Mouse (Mus musculus): ENCODE measurements around the gene Cdhr5. TPM values are rescaled to one million over a fixed set of nuclear protein-coding genes. Genes with fewer than 3 reads are reported as not detected.
A peak's percentile ranks its signal among the peaks of the same experiment; 100 is the strongest.
"Not testable (repeated sequence)": the region's sequence is repeated elsewhere in the genome, so short reads cannot be mapped to it uniquely, and the experiment has no call there.

Cdhr5 gene
- polyA plus RNA-seq, 1 experiment from 2014 or later: 1.6 TPM

- Histone ChIP-seq H3K9me3 (replicated peaks; ENCODE audit: control insufficient read depth, low read length) (no peaks in the 10 kb centered on the region), H3K4me3 (ENCODE audit: low read length) (peak within 1 kb of the TSS; percentile 84), H3K9ac (ENCODE audit: low read length) (peak within 1 kb of the TSS; percentile 83), H3K4me2 (ENCODE audit: low read depth, low read length) (peak within 1 kb of the TSS; percentile 96), H3K4me1 (ENCODE audit: control insufficient read depth, insufficient read depth, low read length) (peaks cover 12% of the 10 kb centered on the region), H3K36me3 (ENCODE audit: control insufficient read depth, insufficient read depth) (peaks cover 32% of the 10 kb centered on the region), H3K27ac (ENCODE audit: low read length) (peak within 1 kb of the TSS; percentile 31), H3K27me3 (ENCODE audit: control insufficient read depth, insufficient read depth, low read length) (no peaks in the 10 kb centered on the region)
- peak; percentile 56 for ATAC-seq (replicated peaks; ENCODE audit: extremely low read depth, insufficient read depth, low FRiP score)
- 9% methylated on average over 25 of the region's 25 CpGs for WGBS
Measured at GRCm38 (mm10) chr7:141265739-141266561, 10.6 kb downstream of the Cdhr5 start, which contains the start of gene Irf7. Gene Irf7, minus strand, starts transcription at chr7:141266481.

GRCm38 (mm10) chr7:141265411-141265738 is 11.2 kb downstream of the Cdhr5 start:
- no peak for ATAC-seq (replicated peaks; ENCODE audit: extremely low read depth, insufficient read depth, low FRiP score)
- H3K9ac ChIP-seq (ENCODE audit: low read length): peak overlapping the region; percentile 41
- H3K4me3 ChIP-seq (ENCODE audit: low read length): peak overlapping the region; percentile 84

GRCm38 (mm10) chr7:141264761-141265410 is 11.7 kb downstream of the Cdhr5 start:
- Histone ChIP-seq H3K4me2 (ENCODE audit: low read depth, low read length) (peak overlapping the region; percentile 96), H3K4me3 (ENCODE audit: low read length) (peak overlapping the region; percentile 84), H3K27ac (ENCODE audit: low read length) (no peak overlapping the region), H3K9me3 (replicated peaks; ENCODE audit: control insufficient read depth, low read length) (no peaks in the 10 kb centered on the region), H3K36me3 (ENCODE audit: control insufficient read depth, insufficient read depth) (peaks cover 41% of the 10 kb centered on the region), H3K27me3 (ENCODE audit: control insufficient read depth, insufficient read depth, low read length) (no peaks in the 10 kb centered on the region), H3K4me1 (ENCODE audit: control insufficient read depth, insufficient read depth, low read length) (peaks cover 12% of the 10 kb centered on the region), H3K9ac (ENCODE audit: low read length) (peak overlapping the region; percentile 41)
- WGBS: 25% methylated on average over 12 of the region's 12 CpGs
- peak; percentile 49; the same call in 1 of the 2 replicates for ATAC-seq (replicated peaks; ENCODE audit: extremely low read depth, insufficient read depth, low FRiP score)

More at GRCm38 (mm10) chr7:141265411-141265738, 11.2 kb downstream of the Cdhr5 start:
- WGBS: 38% methylated on average over 11 of the region's 11 CpGs
- peak overlapping the region; percentile 96 for H3K4me2 ChIP-seq (ENCODE audit: low read depth, low read length)
- H3K9me3 ChIP-seq (replicated peaks; ENCODE audit: control insufficient read depth, low read length): no peaks in the 10 kb centered on the region
- no peak overlapping the region for H3K27ac ChIP-seq (ENCODE audit: low read length)
- peaks cover 37% of the 10 kb centered on the region for H3K36me3 ChIP-seq (ENCODE audit: control insufficient read depth, insufficient read depth)
- peaks cover 12% of the 10 kb centered on the region for H3K4me1 ChIP-seq (ENCODE audit: control insufficient read depth, insufficient read depth, low read length)
- H3K27me3 ChIP-seq (ENCODE audit: control insufficient read depth, insufficient read depth, low read length): no peaks in the 10 kb centered on the region

DNA sequence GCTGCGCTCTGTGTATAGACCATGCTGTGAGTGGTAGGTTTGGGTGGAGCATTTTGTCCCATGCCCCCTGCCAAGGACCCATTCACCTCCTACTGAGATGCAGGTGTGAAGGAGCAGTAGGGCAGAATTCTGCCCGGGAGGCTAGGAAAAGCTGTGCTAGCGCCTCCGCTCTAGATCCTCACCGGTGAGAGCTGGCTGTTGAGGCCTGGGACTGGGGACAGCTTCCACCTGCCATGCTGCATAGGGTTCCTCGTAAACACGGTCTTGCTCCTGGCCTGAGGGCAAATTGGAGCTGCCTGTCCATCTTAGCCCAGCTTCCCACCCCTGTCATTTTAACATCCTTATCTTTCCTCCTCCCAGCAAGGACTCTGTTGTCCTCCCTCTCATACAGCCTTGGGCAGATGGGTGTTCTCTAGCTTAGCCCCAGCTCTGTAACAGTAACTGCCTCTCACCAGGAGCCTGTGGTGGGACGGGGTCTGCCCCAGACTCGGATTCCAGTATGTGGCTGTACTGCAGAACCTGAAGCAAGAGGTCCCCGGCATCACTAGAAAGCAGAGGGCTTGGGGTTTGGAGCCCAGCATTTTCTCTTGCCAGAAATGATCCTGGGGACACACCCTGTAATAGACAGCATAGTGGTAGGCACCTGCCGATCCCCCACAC is 12.4 kb downstream of the Cdhr5 start:
- 73% methylated on average over 11 of the region's 11 CpGs for WGBS
- Histone ChIP-seq H3K9me3 (replicated peaks; ENCODE audit: control insufficient read depth, low read length) (no peaks in the 10 kb centered on the region), H3K9ac (ENCODE audit: low read length) (no peak overlapping the region), H3K36me3 (ENCODE audit: control insufficient read depth, insufficient read depth) (peaks cover 48% of the 10 kb centered on the region), H3K4me2 (ENCODE audit: low read depth, low read length) (no peak overlapping the region), H3K4me1 (ENCODE audit: control insufficient read depth, insufficient read depth, low read length) (peaks cover 12% of the 10 kb centered on the region), H3K27ac (ENCODE audit: low read length) (no peak overlapping the region), H3K27me3 (ENCODE audit: control insufficient read depth, insufficient read depth, low read length) (no peaks in the 10 kb centered on the region), H3K4me3 (ENCODE audit: low read length) (no peak overlapping the region)
- no peak for ATAC-seq (replicated peaks; ENCODE audit: extremely low read depth, insufficient read depth, low FRiP score)

DNA sequence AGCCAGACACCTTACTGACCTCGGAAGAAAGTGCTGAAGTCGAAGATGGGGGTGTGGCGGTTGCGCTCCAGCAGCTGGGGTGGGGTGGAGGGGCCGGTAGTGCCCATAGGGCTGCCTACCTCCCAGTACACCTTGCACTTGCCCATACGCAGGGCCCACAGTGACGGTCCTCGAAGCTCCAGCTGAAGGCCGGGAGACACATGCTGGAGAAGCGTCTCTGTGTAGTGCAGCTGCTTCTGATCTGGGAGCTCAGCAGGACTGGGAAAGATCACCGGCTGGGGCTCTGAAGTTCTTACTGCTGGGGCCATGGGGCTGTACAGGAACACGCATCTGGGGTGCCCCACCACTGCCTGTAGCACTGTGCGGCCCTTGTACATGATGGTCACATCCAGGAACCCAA is 12.9 kb downstream of the Cdhr5 start:
- no peaks in the 10 kb centered on the region for H3K27me3 ChIP-seq (ENCODE audit: control insufficient read depth, insufficient read depth, low read length)
- H3K36me3 ChIP-seq (ENCODE audit: control insufficient read depth, insufficient read depth): peaks cover 54% of the 10 kb centered on the region
- no peak for ATAC-seq (replicated peaks; ENCODE audit: extremely low read depth, insufficient read depth, low FRiP score)
- H3K4me1 ChIP-seq (ENCODE audit: control insufficient read depth, insufficient read depth, low read length): peaks cover 12% of the 10 kb centered on the region
- no peak overlapping the region for H3K4me2 ChIP-seq (ENCODE audit: low read depth, low read length)
- no peaks in the 10 kb centered on the region for H3K9me3 ChIP-seq (replicated peaks; ENCODE audit: control insufficient read depth, low read length)
- 88% methylated on average over 13 of the region's 13 CpGs for WGBS
- no peak overlapping the region for H3K4me3 ChIP-seq (ENCODE audit: low read length)
- H3K9ac ChIP-seq (ENCODE audit: low read length): no peak overlapping the region
- H3K27ac ChIP-seq (ENCODE audit: low read length): no peak overlapping the region

DNA sequence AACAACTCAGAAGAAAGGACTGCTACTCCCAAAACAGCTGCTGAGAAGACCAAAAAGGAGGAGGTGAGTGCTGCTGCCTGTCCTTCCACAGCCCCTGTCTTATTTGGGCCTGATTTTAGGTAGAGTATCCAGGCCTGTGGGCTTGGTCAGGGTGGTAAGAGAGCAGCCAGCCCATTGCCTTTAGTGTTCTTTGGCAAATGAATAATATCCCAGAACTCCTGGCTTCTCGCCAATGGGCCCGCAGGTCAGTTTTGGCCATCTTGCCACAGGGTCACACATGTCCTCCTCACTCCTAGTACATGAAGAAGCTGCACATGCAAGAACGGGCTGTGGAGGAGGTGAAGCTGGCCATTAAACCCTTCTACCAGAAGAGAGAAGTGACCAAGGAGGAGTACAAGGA is 15.1 kb downstream of the Cdhr5 start:
- ATAC-seq (replicated peaks; ENCODE audit: extremely low read depth, insufficient read depth, low FRiP score): no peak
- H3K9ac ChIP-seq (ENCODE audit: low read length): no peak overlapping the region
- H3K4me2 ChIP-seq (ENCODE audit: low read depth, low read length): no peak overlapping the region
- no peak overlapping the region for H3K4me3 ChIP-seq (ENCODE audit: low read length)
- peaks cover 73% of the 10 kb centered on the region for H3K36me3 ChIP-seq (ENCODE audit: control insufficient read depth, insufficient read depth)
- WGBS: 83% methylated on average over 3 of the region's 3 CpGs
- H3K9me3 ChIP-seq (replicated peaks; ENCODE audit: control insufficient read depth, low read length): no peaks in the 10 kb centered on the region
- peaks cover 10% of the 10 kb centered on the region for H3K4me1 ChIP-seq (ENCODE audit: control insufficient read depth, insufficient read depth, low read length)
- H3K27ac ChIP-seq (ENCODE audit: low read length): no peak overlapping the region
- H3K27me3 ChIP-seq (ENCODE audit: control insufficient read depth, insufficient read depth, low read length): no peaks in the 10 kb centered on the region

- WGBS: 84% methylated on average over 10 of the region's 10 CpGs
- ATAC-seq (replicated peaks; ENCODE audit: extremely low read depth, insufficient read depth, low FRiP score): no peak
- no peak overlapping the region for H3K4me2 ChIP-seq (ENCODE audit: low read depth, low read length)
- no peak overlapping the region for H3K9ac ChIP-seq (ENCODE audit: low read length)
- no peak overlapping the region for H3K27ac ChIP-seq (ENCODE audit: low read length)
- H3K4me1 ChIP-seq (ENCODE audit: control insufficient read depth, insufficient read depth, low read length): no peaks in the 10 kb centered on the region
- H3K36me3 ChIP-seq (ENCODE audit: control insufficient read depth, insufficient read depth): peaks cover 78% of the 10 kb centered on the region
- no peak overlapping the region for H3K4me3 ChIP-seq (ENCODE audit: low read length)
- no peaks in the 10 kb centered on the region for H3K9me3 ChIP-seq (replicated peaks; ENCODE audit: control insufficient read depth, low read length)
- no peaks in the 10 kb centered on the region for H3K27me3 ChIP-seq (ENCODE audit: control insufficient read depth, insufficient read depth, low read length)
Measured at GRCm38 (mm10) chr7:141256159-141256558, 20.4 kb downstream of the Cdhr5 start.

DNA sequence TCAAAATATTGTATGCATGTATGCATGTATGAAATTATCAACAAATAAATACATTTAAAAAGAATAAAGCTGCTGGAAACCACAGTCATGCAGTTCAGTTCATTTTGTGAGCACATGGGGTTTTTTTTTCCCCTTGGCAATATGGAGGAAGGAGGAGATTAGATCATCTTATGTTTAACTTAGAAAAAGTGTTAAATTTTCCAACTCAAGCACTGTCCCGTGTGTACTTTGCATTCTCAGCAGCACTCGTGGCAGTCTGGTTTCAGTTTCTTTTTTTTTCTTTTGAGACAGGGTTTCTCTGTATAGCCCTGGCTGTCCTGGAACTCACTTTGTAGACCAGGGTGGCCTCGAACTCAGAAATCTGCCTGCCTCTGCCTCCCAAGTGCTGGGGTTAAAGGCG is 26.1 kb downstream of the Cdhr5 start:
- H3K9ac ChIP-seq (ENCODE audit: low read length): not testable (repeated sequence)

GRCm38 (mm10) chr7:141231551-141231950 is 45.0 kb downstream of the Cdhr5 start:
- Histone ChIP-seq H3K9ac (ENCODE audit: low read length) (no peak overlapping the region), H3K4me1 (ENCODE audit: control insufficient read depth, insufficient read depth, low read length) (peaks cover 13% of the 10 kb centered on the region), H3K36me3 (ENCODE audit: control insufficient read depth, insufficient read depth) (peaks cover 37% of the 10 kb centered on the region), H3K27ac (ENCODE audit: low read length) (no peak overlapping the region), H3K9me3 (replicated peaks; ENCODE audit: control insufficient read depth, low read length) (no peaks in the 10 kb centered on the region), H3K27me3 (ENCODE audit: control insufficient read depth, insufficient read depth, low read length) (no peaks in the 10 kb centered on the region), H3K4me3 (ENCODE audit: low read length) (no peak overlapping the region), H3K4me2 (ENCODE audit: low read depth, low read length) (no peak overlapping the region)
- 91% methylated on average over 10 of the region's 10 CpGs for WGBS
- ATAC-seq (replicated peaks; ENCODE audit: extremely low read depth, insufficient read depth, low FRiP score): no peak

More for the DNA sequence above, 26.1 kb downstream of the Cdhr5 start:
- not testable (repeated sequence) for H3K9me3 ChIP-seq (replicated peaks; ENCODE audit: control insufficient read depth, low read length); H3K27me3 ChIP-seq (ENCODE audit: control insufficient read depth, insufficient read depth, low read length); H3K4me2 ChIP-seq (ENCODE audit: low read depth, low read length); H3K4me1 ChIP-seq (ENCODE audit: control insufficient read depth, insufficient read depth, low read length); H3K4me3 ChIP-seq (ENCODE audit: low read length); ATAC-seq (replicated peaks; ENCODE audit: extremely low read depth, insufficient read depth, low FRiP score); H3K27ac ChIP-seq (ENCODE audit: low read length)
- peaks cover 67% of the 10 kb centered on the region for H3K36me3 ChIP-seq (ENCODE audit: control insufficient read depth, insufficient read depth)
- 74% methylated on average over 4 of the region's 4 CpGs for WGBS
